Mouse (Mus musculus): Measurements from ENCODE around the gene Dclk2.

DNA sequence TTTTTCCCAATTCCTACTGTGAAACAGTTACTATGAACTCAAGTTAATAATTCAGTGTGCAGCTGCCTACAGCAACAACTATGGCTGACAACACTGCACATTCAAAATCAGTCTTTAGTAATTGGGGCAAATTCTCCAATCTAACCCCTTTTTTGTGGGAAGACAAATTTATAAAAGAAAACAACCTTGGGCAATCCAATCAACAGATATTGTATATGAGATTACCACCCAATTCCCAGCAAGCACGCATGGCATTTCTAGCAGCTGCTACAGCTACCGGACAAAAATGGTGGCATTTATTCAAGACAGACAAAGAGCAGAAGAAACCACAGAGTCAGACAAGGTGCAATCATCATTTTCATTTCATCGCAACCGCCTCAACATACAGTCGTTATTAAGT, 62.0 kb downstream of the Dclk2 start:
- TF ChIP-seq CTCF (IDR thresholded peaks at IDR 0.05 in 2 of 3, conservative IDR thresholded peaks at IDR 0.05 in 1 of 3; ENCODE audit: control insufficient read depth in 1 of 3, insufficient read depth in 1 of 3, low read depth in 2 of 3, low read length in 3 of 3, poor library complexity in 1 of 3, severe bottlenecking in 1 of 3) (no peak), MYC (IDR thresholded peaks at IDR 0.05; ENCODE audit: low read depth, low read length) (no peak), CHD2 (IDR thresholded peaks at IDR 0.05; ENCODE audit: low read length) (no peak), EP300 (IDR thresholded peaks at IDR 0.05; ENCODE audit: low read depth in 1 of 2, low read length in 2 of 2) (no peak), POLR2A (IDR thresholded peaks at IDR 0.05; ENCODE audit: control insufficient read depth in 1 of 2, insufficient read depth in 1 of 2, low read depth in 1 of 2, low read length in 2 of 2, poor library complexity in 1 of 2) (no peak)
